ENCODE assay signal across 23 mouse cellular contexts in genomic region chr4:59318602-59319001, GRCm38 (mm10).
DNase-seq lines count a peak whose midpoint lies in the region; ATAC-seq and TF ChIP-seq lines count a peak whose summit lies in the region.
"Had no signal": no experiment of that assay in that cellular context is flagged by ENCODE, and none has a peak within 500 bp of the region (broad histone marks: within the 10 kb centered on the region; RNA-seq: fewer than 3 reads in every experiment).

No protein-coding gene starts in this region.

- peaks cover 14% of the 10 kb centered on the region; the same call in 1 of the 2 replicates for H3K4me1 ChIP-seq in intestine, embryonic 14.5 days (replicated peaks; ENCODE audit: control insufficient read depth, insufficient read depth, low read length)
- H3K4me1 ChIP-seq in liver, postnatal 0 days (ENCODE audit: insufficient read depth) = peaks cover 22% of the 10 kb centered on the region
- H3K4me1 ChIP-seq in forebrain, embryonic 13.5 days = peaks cover 29% of the 10 kb centered on the region

- peak; percentile 28 for DNase-seq in 3T3-L1 (ENCODE audit: low read depth, low spot score)
- DNase-seq in intestine, embryonic 14.5 days (ENCODE audit: low spot score) = peak; percentile 51
- peak; percentile 37 for DNase-seq in liver, postnatal 0 days
- DNase-seq in urinary bladder, postnatal 4 days (ENCODE audit: low spot score in 2 of 2) = no peak
- DNase-seq in cerebellum, adult 9-10 months = no peak
- DNase-seq: adrenal gland, postnatal 14 days; cerebellum, adult 18-20 months; gastrocnemius, postnatal 25 days; heart, postnatal 36 days; lung, embryonic 14.5 days; right cerebral cortex, adult 18-20 months; thymus, postnatal 36 days had no signal

- no peaks in the 10 kb centered on the region for H3K36me3 ChIP-seq in C2C12 (ENCODE audit: control insufficient read depth, insufficient read depth)
- H3K36me3 ChIP-seq in intestine, embryonic 14.5 days (ENCODE audit: control insufficient read depth, insufficient read depth, low read length) = no peaks in the 10 kb centered on the region
- peaks cover 11% of the 10 kb centered on the region for H3K36me3 ChIP-seq in liver, postnatal 0 days (replicated peaks; ENCODE audit: insufficient read depth, low read length)
- no peaks in the 10 kb centered on the region for H3K36me3 ChIP-seq in forebrain, embryonic 13.5 days (ENCODE audit: poor library complexity, severe bottlenecking)
- H3K36me3 ChIP-seq: kidney, embryonic 15.5 days; midbrain, embryonic 13.5 days had no signal

- peak; percentile 34; the same call in 1 of the 2 replicates for TF ChIP-seq EP300 in liver, postnatal 0 days (IDR thresholded peaks at IDR 0.05; ENCODE audit: low read depth)

- no peaks in the 10 kb centered on the region for H3K79me2 ChIP-seq in C2C12 (ENCODE audit: control insufficient read depth, insufficient read depth)

- no peaks in the 10 kb centered on the region for H3K27me3 ChIP-seq in C2C12 (ENCODE audit: control insufficient read depth, insufficient read depth, insufficient read length)
- H3K27me3 ChIP-seq in intestine, embryonic 14.5 days (replicated peaks; ENCODE audit: control insufficient read depth, insufficient read depth, low read length) = no peaks in the 10 kb centered on the region
- H3K27me3 ChIP-seq in liver, postnatal 0 days (ENCODE audit: insufficient read depth, low read length) = no peaks in the 10 kb centered on the region
- no peaks in the 10 kb centered on the region for H3K27me3 ChIP-seq in forebrain, embryonic 13.5 days
- H3K27me3 ChIP-seq: CH12.LX; heart, embryonic 12.5 days; kidney, embryonic 15.5 days; midbrain, embryonic 13.5 days had no signal

- peak overlapping the region; percentile 74 for H3K27ac ChIP-seq in intestine, embryonic 14.5 days (ENCODE audit: low read depth)
- H3K27ac ChIP-seq in liver, postnatal 0 days (ENCODE audit: low read depth) = peak overlapping the region; percentile 88
- H3K27ac ChIP-seq in forebrain, embryonic 13.5 days = no peak overlapping the region
- H3K27ac ChIP-seq: hindbrain, postnatal 0 days; kidney, embryonic 15.5 days; layer of hippocampus, adult 2 months; left cerebral cortex, adult 2 months; macrophage; midbrain, embryonic 13.5 days had no signal

- 66% methylated on average over 6 of the region's 6 CpGs for WGBS in intestine, embryonic 14.5 days
- 64% methylated on average over 6 of the region's 6 CpGs for WGBS in liver, postnatal 0 days (ENCODE audit: insufficient replicate concordance)
- 87% methylated on average over 6 of the region's 6 CpGs for WGBS in forebrain, embryonic 13.5 days

- no peaks in the 10 kb centered on the region for H3K79me3 ChIP-seq in C2C12 (ENCODE audit: low read depth)

- TF ChIP-seq CTCF in C2C12 (IDR thresholded peaks at IDR 0.05; ENCODE audit: control insufficient read depth, insufficient read depth, insufficient read length) = no peak
- TF ChIP-seq CTCF in liver, postnatal 0 days (IDR thresholded peaks at IDR 0.05; ENCODE audit: low read depth) = no peak

- no peaks in the 10 kb centered on the region for H3K9me3 ChIP-seq in intestine, embryonic 14.5 days (ENCODE audit: control insufficient read depth, low read length)
- H3K9me3 ChIP-seq in liver, postnatal 0 days (ENCODE audit: low read length) = no peaks in the 10 kb centered on the region
- H3K9me3 ChIP-seq in forebrain, embryonic 13.5 days (replicated peaks) = no peaks in the 10 kb centered on the region
- H3K9me3 ChIP-seq: heart, embryonic 12.5 days; kidney, embryonic 15.5 days; midbrain, embryonic 13.5 days had no signal

- H3K9ac ChIP-seq in intestine, embryonic 14.5 days (ENCODE audit: low read length) = no peak overlapping the region
- H3K9ac ChIP-seq in liver, postnatal 0 days (replicated peaks) = no peak overlapping the region
- H3K9ac ChIP-seq in forebrain, embryonic 13.5 days = no peak overlapping the region
- H3K9ac ChIP-seq: heart, embryonic 12.5 days; kidney, embryonic 15.5 days; lung, embryonic 14.5 days; midbrain, embryonic 13.5 days had no signal

- peak overlapping the region; percentile 12 for H3ac ChIP-seq in C2C12 (ENCODE audit: control insufficient read depth, insufficient read length, low read depth)

- H3K4me3 ChIP-seq in C2C12 (ENCODE audit: insufficient read depth, poor library complexity, severe bottlenecking) = no peak overlapping the region
- H3K4me3 ChIP-seq in intestine, embryonic 14.5 days (ENCODE audit: low read depth, low read length) = no peak overlapping the region
- no peak overlapping the region for H3K4me3 ChIP-seq in liver, postnatal 0 days (ENCODE audit: low read depth, low read length)
- no peak overlapping the region for H3K4me3 ChIP-seq in forebrain, embryonic 13.5 days
- H3K4me3 ChIP-seq: heart, embryonic 12.5 days; kidney, embryonic 15.5 days; layer of hippocampus, adult 2 months; left cerebral cortex, adult 2 months; midbrain, embryonic 13.5 days had no signal

- no peak overlapping the region for H3K4me2 ChIP-seq in intestine, embryonic 14.5 days (ENCODE audit: low read length)
- H3K4me2 ChIP-seq in liver, postnatal 0 days (ENCODE audit: low read depth, low read length) = no peak overlapping the region
- no peak overlapping the region for H3K4me2 ChIP-seq in forebrain, embryonic 13.5 days
- H3K4me2 ChIP-seq: heart, embryonic 12.5 days; kidney, embryonic 15.5 days; lung, embryonic 14.5 days; midbrain, embryonic 13.5 days had no signal

- 0 out of 2 replicates have a peak, but pooled peaks have one; percentile 21 for ATAC-seq in intestine, embryonic 14.5 days (replicated peaks; ENCODE audit: low FRiP score, low TSS enrichment, low read depth)
- peak; percentile 82 for ATAC-seq in liver, postnatal 0 days
- ATAC-seq in monocyte, adult 5-6 weeks (replicated peaks; ENCODE audit: insufficient number of reproducible peaks, low FRiP score, low TSS enrichment, poor library complexity, severe bottlenecking) = no peak
- no peak for ATAC-seq in forebrain, embryonic 13.5 days
- ATAC-seq: hindbrain, postnatal 0 days; midbrain, embryonic 13.5 days had no signal

TF ChIP-seq in C2C12, 6 proteins besides CTCF, POLR2A, EP300 and RAD21:
- no peak for TF ChIP-seq USF1 (IDR thresholded peaks at IDR 0.05; ENCODE audit: low read depth)
- TF ChIP-seq MAX (IDR thresholded peaks at IDR 0.05) = no peak
- TF ChIP-seq CEBPB (IDR thresholded peaks at IDR 0.05; ENCODE audit: low read depth) = no peak
- TF ChIP-seq MYOG (IDR thresholded peaks at IDR 0.05; ENCODE audit: control insufficient read depth, extremely low read depth, insufficient read length) = no peak
- TF ChIP-seq MYOD1 (IDR thresholded peaks at IDR 0.05; ENCODE audit: control insufficient read depth, insufficient read length, low read depth) = no peak
- TF ChIP-seq FOSL1 (IDR thresholded peaks at IDR 0.05; ENCODE audit: insufficient read depth, low read length, poor library complexity, severe bottlenecking) = no peak

Comparison
In these comparisons a context has a peak if more than half of its experiments do, and no peak if none do; other contexts are left out.
1. DNase-seq: peak in 3T3-L1 (single experiment), intestine, embryonic 14.5 days (single experiment) and liver, postnatal 0 days (single experiment); none in urinary bladder, postnatal 4 days (0 of 2) and cerebellum, adult 9-10 months (single experiment).
2. ATAC-seq: peak in intestine, embryonic 14.5 days (single experiment) and liver, postnatal 0 days (single experiment); none in monocyte, adult 5-6 weeks (single experiment) and forebrain, embryonic 13.5 days (single experiment).